Mouse (Mus musculus) CD4-positive helper T cell, adult 2 months (primary cell): ENCODE measurements around the gene Ipp.

Experiments used
- DNase-seq: peaks from one replicate; pipeline ENCODE4 v3.0.0-alpha.2; 2012; ENCODE audit warnings: low read depth, missing footprints, low spot score

The Ipp gene

DNA sequence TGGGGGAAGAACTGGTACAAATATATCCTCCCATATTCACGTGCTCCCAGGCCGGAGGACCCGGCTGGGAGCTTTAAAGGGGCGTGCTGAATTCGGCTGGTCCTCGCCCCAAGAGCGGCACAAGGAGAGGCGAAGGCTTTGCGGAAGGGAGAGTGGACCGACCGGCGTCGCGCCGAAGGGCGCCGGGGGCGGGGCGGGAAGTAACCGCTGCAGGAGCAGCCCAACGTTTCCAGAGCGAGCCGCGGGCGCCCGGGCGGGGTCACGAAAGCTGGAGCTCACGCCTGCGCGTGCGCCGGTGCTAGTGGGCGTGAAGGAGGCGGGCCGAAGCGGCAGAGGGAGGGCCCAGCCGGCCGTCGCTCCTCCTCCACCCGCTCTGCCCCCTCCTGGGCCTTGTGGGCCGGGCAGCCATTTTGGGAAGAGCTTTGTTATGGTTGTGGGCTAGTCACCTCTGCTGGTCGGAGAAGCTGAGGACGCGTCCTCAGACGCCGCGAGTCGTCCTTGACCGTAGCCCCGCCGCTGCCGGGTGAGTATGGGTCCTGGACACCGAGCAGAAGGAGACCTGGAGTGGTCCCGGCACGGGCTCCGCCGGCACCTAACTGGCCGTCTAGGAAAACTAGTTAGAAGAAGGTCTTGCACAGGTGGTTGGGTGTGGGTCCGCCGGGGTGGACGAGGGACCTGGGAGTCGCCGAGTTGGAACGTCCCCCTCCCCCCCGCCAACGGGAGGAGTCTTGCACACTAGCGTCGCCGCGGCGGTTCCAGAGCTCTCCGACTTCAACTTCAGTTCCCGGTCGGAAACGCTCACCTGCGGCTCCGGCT is 50.2 kb downstream of the Ipp start, which contains the start of gene Gpbp1l1:
TSS of gene Gpbp1l1 (plus strand) at position 353 of the 816 bp plus-strand sequence.
- peak; percentile 98 for DNase-seq

DNA sequence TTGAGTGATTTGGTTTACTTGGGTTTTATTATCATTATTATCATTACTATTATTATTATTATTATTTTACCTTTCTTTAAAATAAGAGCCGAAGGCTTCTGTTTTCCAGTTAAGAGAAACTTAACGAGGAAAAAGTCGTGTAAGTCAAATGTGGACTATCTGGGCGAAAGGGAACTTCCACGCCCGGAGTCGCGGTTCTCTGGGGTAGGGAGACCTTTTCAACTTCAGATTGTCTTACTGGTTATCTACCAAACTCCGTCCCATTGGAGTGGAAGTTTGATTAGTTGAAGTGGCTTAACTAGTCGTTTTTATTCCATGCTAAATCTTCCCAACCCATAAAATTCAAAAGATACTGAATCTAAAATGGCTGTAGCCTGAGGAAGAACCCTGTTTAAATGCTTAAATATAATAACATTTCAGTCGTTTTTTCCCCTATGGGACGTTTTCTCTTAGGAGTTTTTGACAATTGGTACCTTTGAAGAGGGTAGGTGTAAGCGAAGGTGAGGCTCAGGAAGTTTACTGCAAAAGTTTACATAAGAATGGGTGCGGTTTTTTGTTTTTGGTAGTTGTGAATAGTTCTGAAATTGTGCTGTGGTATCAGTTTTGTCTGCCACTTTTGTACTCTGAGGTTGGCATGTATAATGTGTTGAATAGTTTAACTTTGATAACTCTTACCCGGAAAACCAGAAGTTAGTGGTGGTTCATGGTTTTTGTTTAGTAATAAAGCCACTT is 51.0 kb downstream of the Ipp start:
- peak; percentile 54 for DNase-seq
